Mouse (Mus musculus) cortical plate, adult 2 months (tissue): ENCODE measurements around the gene Ampd3. TPM values are rescaled to one million over a fixed set of nuclear protein-coding genes. Genes with fewer than 3 reads are reported as not detected.

Experiments used
- H3K27ac ChIP-seq: fragments of 200-500 bp; 2 replicates; pipeline ENCODE4 v1.5.1; 2012; ENCODE audit warnings: low read length, control low read depth, inconsistent platforms; ENCODE audit not compliant: insufficient read depth
- H3K4me1 ChIP-seq: fragments of 200-500 bp; 2 replicates; pipeline ENCODE4 v1.6.1; 2011; ENCODE audit warnings: low read length; ENCODE audit not compliant: control insufficient read depth, insufficient read depth
- H3K4me3 ChIP-seq: fragments of 200-500 bp; 2 replicates; pipeline ENCODE4 v1.5.1; 2011; ENCODE audit warnings: mild to moderate bottlenecking, low read length, control low read depth; ENCODE audit not compliant: insufficient read depth
- CTCF ChIP-seq: fragments of 200-500 bp; IDR thresholded peaks from 2 replicates; pipeline ENCODE4 v1.5.1; 2011; ENCODE audit warnings: mild to moderate bottlenecking, control low read depth, low read length; ENCODE audit not compliant: insufficient read depth; ENCODE audit errors: extremely low read depth
- POLR2A ChIP-seq: fragments of 200-500 bp; IDR thresholded peaks from 2 replicates; pipeline ENCODE4 v1.6.1; 2011; ENCODE audit warnings: mild to moderate bottlenecking, low read length, control low read depth; ENCODE audit not compliant: insufficient read depth; ENCODE audit errors: extremely low read depth
- polyA plus RNA-seq: library from polyadenylated mRNA; depleted of rRNA; stranded (reverse); fragments of >200 nt; gene quantifications from 2 replicates; pipeline ENCODE4 v1.2.3, GENCODE M21; 2012

Ampd3 gene
- polyA plus RNA-seq, 1 experiment, result 22.0 TPM

DNA sequence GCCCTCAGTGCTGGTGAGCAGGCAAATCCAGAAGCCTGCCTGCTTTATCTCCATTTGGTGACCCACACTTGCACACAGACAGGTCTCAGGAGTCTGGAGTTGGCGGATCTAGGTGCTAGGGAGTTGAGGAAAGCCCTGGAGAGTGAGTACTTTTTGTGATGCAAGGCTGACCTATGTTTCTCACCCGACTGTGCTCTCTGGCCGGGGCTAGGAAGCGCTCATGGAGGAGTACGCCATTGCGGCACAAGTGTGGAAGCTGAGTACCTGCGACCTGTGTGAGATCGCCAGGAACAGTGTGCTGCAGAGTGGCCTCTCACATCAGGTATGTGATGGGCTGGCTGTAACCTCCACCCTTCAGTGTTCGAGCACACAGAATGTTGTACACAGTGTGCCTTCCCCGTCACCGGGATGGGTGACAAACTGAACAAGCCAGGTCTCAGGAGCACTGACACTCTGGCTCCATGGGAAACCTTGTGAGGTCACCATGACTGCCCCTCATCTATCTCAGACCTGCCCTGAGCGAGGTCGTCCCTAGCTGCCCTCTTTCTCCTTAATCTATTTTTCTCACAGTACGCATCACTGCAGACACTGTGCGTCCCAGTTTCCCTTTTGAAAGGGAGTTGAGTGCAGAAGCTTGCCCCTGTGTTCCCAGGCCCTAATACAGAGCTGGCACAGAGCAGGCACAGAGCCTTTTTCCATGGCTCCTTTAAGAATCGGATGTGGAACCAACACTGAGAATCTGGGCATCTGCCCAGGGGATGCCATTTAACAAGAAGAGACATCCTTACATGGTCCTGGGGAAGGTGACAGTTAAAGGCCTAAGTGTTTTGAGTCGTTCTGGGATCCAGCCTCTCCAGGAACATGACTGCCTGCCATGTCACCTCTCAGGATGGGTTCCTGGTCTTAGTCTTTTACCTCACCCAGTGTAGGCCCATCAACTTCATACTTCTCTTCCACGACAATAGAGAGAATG lies 41.9 kb downstream of the Ampd3 start:
- Histone ChIP-seq H3K27ac (no peak overlapping the region), H3K4me3 (no peak overlapping the region), H3K4me1 (peaks cover 2% of the 10 kb centered on the region; the same call in 1 of the 2 replicates)
- TF ChIP-seq CTCF (no peak), POLR2A (no peak)

DNA sequence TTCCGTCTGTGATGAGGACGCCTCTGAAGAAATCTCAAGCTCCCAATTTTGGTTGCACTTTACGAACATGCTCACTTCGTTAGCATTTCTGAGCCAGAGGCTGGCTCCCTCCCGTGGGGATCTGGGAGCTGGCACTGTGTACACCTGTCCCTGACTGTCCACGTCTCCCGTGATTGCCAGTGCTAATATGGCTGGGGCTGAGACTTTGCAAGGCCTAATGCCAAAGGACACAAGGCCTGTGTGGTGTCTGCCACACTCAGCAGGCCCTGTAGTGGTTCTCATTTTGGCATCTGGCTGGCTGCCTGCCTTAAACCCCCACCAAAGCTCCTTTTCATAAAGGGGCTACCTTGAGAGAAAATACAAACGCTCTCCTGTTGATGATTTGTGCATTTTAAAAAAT lies 43.0 kb downstream of the Ampd3 start:
- TF ChIP-seq CTCF, result no peak
- no peak for TF ChIP-seq POLR2A
- H3K4me3 ChIP-seq, result no peak overlapping the region

DNA sequence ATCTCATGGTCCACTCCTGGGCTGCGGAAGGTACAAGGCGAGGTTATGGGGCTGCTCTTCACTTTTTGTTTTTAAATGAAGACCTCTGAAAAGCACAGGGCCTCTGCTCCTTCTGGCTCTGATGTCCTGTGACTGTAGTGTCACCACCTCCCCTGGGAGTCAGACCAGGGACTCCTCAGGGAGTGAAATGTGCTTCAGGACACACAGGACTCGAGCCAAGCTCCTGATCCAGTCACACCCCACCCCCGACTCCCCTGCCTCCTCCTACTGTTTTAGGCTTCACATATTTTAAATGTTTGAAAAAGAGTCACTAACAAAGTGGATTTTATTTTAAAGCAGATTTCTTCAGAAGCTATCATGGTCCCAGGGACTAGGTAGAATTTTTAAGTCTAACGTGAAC lies 43.5 kb downstream of the Ampd3 start:
- no peak for TF ChIP-seq CTCF
- Histone ChIP-seq H3K27ac (no peak overlapping the region), H3K4me1 (peaks cover 2% of the 10 kb centered on the region; the same call in 1 of the 2 replicates), H3K4me3 (no peak overlapping the region)

More for the DNA sequence above, 43.0 kb downstream of the Ampd3 start:
- Histone ChIP-seq H3K4me1 (peaks cover 2% of the 10 kb centered on the region; the same call in 1 of the 2 replicates), H3K27ac (no peak overlapping the region)

DNA sequence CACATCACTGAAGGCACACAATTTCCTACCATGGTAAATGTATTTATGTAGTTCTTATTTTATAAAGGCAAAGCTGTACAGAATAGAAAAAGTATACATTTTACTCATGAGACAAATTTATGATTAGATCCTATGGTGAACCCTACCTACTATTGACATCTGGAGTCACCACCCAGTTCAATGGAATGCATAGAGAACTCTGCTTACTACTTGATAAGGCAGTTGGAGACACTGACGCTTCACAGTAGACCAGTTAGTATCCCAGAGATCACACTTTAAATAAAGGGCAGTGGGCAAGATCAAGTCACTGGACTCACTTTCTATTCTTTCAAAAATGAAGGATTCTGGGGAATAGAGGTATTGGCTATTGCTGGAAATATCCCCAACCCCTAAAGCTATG lies 46.0 kb downstream of the Ampd3 start:
- H3K4me3 ChIP-seq, result no peak overlapping the region
- no peak overlapping the region for H3K27ac ChIP-seq
- H3K4me1 ChIP-seq, result peaks cover 3% of the 10 kb centered on the region; the same call in 1 of the 2 replicates
- TF ChIP-seq POLR2A, result no peak
- no peak for TF ChIP-seq CTCF

DNA sequence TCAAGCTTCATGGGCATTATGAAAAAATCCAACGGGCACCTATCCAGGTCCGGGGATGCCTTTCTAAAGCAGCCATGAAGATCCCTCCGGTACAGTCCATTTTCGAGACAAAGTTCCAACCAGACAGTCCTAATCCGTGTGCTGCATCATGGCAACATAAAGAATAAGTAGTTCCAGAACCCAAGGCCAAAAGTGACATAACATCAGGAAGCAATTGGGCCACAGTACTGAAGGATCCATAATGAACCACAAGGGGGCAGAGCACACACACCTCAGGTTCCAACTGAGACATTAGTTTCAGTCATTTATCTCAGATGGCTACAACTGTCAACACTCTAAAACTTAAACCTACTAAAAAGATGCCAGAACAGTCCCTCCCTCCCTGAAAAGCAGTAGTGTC lies 48.0 kb downstream of the Ampd3 start:
- TF ChIP-seq POLR2A (no peak), CTCF (peak; percentile 84)
- H3K4me3 ChIP-seq, result no peak overlapping the region
- no peak overlapping the region for H3K27ac ChIP-seq
- H3K4me1 ChIP-seq, result peaks cover 1% of the 10 kb centered on the region; the same call in 1 of the 2 replicates

DNA sequence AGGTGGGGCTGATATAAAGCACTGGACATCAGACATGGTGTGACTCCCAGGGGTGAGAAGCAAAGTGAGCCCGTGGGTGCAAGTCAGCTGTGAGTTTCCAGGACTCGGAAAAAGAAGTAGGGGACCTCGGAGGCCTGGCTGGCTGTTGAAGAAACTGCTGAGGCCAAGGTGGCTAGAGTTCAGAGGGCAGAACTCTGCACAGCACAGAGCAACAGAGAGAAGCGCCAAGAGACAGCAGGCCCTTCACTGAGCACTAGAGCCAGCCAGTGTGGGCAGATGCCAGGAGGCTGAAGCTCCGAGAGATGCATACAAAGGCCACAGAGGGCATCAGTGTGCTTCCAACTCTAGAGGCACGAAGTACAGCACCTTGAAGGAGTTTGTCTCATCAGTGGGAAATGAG lies 50.2 kb downstream of the Ampd3 start:
- peaks cover 5% of the 10 kb centered on the region for H3K4me1 ChIP-seq
- TF ChIP-seq CTCF (no peak), POLR2A (no peak)
- H3K27ac ChIP-seq, result no peak overlapping the region
- no peak overlapping the region for H3K4me3 ChIP-seq

DNA sequence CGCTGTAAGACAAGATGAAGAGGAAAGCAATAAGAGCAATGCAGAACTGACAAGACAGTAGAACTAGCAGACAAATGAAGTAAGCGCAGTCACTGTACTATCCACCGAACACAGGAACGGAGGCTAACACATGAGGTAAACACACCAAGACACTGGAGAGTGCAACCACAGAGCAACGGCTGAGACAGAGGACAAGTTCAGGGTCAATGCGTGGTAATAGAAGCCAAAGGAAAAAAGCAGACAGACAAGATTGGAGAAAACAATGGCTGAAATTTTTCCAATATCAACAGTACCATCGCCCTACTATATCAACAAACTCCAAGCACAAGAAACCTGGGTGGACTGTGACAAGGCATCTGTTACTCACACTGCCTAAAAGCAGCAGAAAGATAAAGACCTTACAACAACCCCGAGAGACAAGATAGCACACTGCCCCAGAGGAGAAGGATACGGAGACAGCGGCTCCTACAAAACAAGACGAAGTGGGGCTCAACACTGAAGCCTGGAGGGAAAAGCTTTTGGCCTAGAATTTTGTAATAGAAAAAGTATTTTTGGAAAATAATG lies 50.9 kb downstream of the Ampd3 start:
- Histone ChIP-seq H3K4me3 (no peak overlapping the region), H3K4me1 (peaks cover 5% of the 10 kb centered on the region), H3K27ac (no peak overlapping the region)
- TF ChIP-seq POLR2A, result no peak
- no peak for TF ChIP-seq CTCF

DNA sequence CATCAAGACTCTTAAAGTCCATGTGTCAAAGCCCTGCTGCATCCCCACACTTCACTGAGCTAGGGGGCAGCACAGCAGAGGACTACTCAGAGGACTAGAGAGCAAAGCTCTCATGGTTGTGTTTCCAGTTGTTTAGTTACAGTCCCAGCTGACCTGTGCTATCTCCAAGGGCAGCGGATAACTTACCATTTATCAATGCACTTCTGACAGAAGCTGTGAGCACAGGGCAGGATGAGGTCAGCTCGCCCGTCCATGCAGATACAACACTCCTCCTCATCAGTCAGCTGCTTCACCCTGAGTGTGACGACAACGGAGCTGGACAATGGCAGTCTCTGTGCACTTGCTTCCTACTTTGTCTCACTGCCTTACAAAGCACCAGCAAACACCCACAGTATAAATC lies 53.1 kb downstream of the Ampd3 start:
- Histone ChIP-seq H3K27ac (no peak overlapping the region), H3K4me3 (no peak overlapping the region), H3K4me1 (peaks cover 7% of the 10 kb centered on the region)
- TF ChIP-seq POLR2A, result no peak
- TF ChIP-seq CTCF, result 0 out of 2 replicates have a peak, but pooled peaks have one; percentile 10

DNA sequence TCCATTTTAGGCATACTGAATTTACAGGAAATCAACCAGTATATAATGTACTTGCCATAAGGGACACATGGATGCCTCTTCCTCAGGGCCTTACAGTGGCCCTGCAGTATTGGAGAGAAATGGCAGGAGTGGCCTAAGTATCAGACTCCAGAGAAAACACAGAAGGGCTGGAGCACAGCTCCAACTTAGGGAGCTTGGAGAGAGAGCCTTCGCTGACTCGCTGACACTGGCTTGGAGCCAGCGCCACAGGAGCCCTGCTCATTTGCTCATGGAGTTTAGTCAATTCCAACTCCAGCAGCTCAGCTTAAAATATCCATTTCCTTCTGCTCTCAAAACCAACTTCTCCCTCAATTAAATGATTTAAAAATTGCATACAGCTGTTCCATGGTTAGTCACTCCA lies 53.6 kb downstream of the Ampd3 start:
- Histone ChIP-seq H3K4me1 (peaks cover 7% of the 10 kb centered on the region), H3K4me3 (no peak overlapping the region), H3K27ac (no peak overlapping the region)
- TF ChIP-seq CTCF (no peak), POLR2A (no peak)

DNA sequence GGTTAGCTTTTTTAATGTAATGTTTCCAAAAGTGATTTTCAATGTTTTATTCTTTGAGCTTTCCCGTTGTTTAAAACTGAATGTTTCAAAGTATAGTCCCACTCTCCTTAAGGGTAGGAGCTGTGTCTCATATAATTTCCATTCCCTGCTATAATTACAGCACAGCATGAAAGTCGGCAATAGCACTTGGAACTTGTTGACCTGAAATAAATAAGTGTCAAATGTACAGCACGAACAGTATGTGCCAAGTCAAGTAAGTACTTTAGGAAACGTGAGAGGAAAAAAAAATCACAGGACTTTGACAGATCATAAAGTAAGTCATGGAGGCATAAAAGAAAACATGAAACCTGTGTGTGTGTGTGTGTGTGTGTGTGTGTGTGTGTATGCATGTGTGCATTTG lies 54.0 kb downstream of the Ampd3 start:
- H3K4me1 ChIP-seq, result peaks cover 7% of the 10 kb centered on the region
- no peak overlapping the region for H3K4me3 ChIP-seq
- H3K27ac ChIP-seq, result 0 out of 2 replicates have a peak overlapping the region, but pooled peaks have one; percentile 8
- TF ChIP-seq POLR2A (no peak), CTCF (no peak)
